ENCODE assay signal across 8 mouse cellular contexts in the genomic region with DNA sequence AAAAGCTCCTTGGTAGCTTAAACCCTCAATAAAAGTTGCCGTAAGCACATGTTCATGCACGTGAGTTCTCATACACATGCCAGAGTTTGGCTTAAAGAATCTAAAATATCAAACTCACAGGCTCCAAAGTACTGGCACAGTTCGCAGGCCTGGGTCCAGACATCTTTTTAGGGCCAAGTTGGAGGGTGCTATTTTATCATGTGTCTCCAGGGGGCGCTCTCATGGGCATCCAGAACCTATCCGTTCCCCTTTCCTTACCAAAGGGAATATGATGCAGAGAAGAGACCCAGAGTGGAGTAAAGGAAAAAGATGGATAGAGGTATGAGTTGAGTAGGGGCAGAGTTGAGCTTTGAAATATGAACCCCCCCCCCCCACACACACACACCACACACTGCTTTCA.
A peak's percentile ranks its signal among the peaks of the same experiment; 100 is the strongest.
DNase-seq lines count a peak whose midpoint lies in the region; ATAC-seq lines count a peak whose summit lies in the region.

No protein-coding gene starts in this region.

- ATAC-seq in frontal cortex, adult (ENCODE audit: low TSS enrichment), result peak; percentile 48
- no peak for ATAC-seq in inflammation-experienced regulatory T-cells, adult 6 months

- no peak for DNase-seq in frontal cortex, postnatal 36 days (ENCODE audit: low spot score in 2 of 2)
- DNase-seq in lung, postnatal 10 days, result peak; percentile 18
- no peak for DNase-seq in lung, postnatal 14 days
- peak; percentile 56 for DNase-seq in brain, adult 2 months (ENCODE audit: low read depth, low spot score)
- DNase-seq in induced T-regulatory cell, adult 2 months (ENCODE audit: low read depth), result peak; percentile 33
- DNase-seq in frontal cortex, postnatal 10 days (ENCODE audit: low spot score in 2 of 2), result no peak

Comparison
In these comparisons a context has a peak if more than half of its experiments do, and no peak if none do; other contexts are left out.
1. DNase-seq: peak in lung, postnatal 10 days (single experiment), brain, adult 2 months (single experiment) and induced T-regulatory cell, adult 2 months (single experiment); none in frontal cortex, postnatal 36 days (0 of 2), lung, postnatal 14 days (single experiment) and frontal cortex, postnatal 10 days (0 of 2).